ENCODE assay signal across 8 mouse cellular contexts in genomic region chr4:150087890-150088530, GRCm38 (mm10). TPM values are rescaled to one million over a fixed set of nuclear protein-coding genes. Genes with fewer than 3 reads are reported as not detected.
DNase-seq lines count a peak whose midpoint lies in the region; ATAC-seq and TF ChIP-seq lines count a peak whose summit lies in the region.

No protein-coding gene starts in this region.

- no peak overlapping the region for H3K27ac ChIP-seq in CH12.LX (ENCODE audit: insufficient read depth, low read depth)
- peak overlapping the region; percentile 71 to 87 for H3K27ac ChIP-seq in heart, embryonic 14.5 days (replicated peaks in 1 of 2; ENCODE audit: control insufficient read depth in 1 of 2, insufficient read depth in 1 of 2, low read depth in 2 of 2, low read length in 2 of 2)
- H3K27ac ChIP-seq in liver, postnatal 0 days (ENCODE audit: low read depth) = peak overlapping the region; percentile 64

- 13% methylated on average over 29 of the region's 29 CpGs for WGBS in heart, embryonic 14.5 days
- WGBS in liver, postnatal 0 days (ENCODE audit: insufficient replicate concordance) = 19% methylated on average over 29 of the region's 29 CpGs

- no peak for ATAC-seq in heart, embryonic 14.5 days (ENCODE audit: insufficient number of reproducible peaks, insufficient read depth, low FRiP score, low read depth)
- no peak for ATAC-seq in liver, postnatal 0 days

- H3K4me1 ChIP-seq in CH12.LX (ENCODE audit: control insufficient read depth in 1 of 2, insufficient read depth in 2 of 2) = peaks cover 8 to 43% of the 10 kb centered on the region in 2 experiments
- peaks cover 17 to 30% of the 10 kb centered on the region in 2 experiments for H3K4me1 ChIP-seq in heart, embryonic 14.5 days (ENCODE audit: control insufficient read depth in 2 of 2, insufficient read depth in 2 of 2, low read length in 2 of 2)
- H3K4me1 ChIP-seq in liver, postnatal 0 days (ENCODE audit: insufficient read depth) = peaks cover 14% of the 10 kb centered on the region

- peaks cover 8% of the 10 kb centered on the region for H3K9me3 ChIP-seq in CH12.LX (replicated peaks; ENCODE audit: low read length)
- no peaks in the 10 kb centered on the region for H3K9me3 ChIP-seq in heart, embryonic 14.5 days (ENCODE audit: control insufficient read depth, low read length)
- no peaks in the 10 kb centered on the region for H3K9me3 ChIP-seq in liver, postnatal 0 days (ENCODE audit: low read length)

- in situ Hi-C loops in CH12.LX (cut with MboI; ENCODE audit: low pct_ligation_motif_present, low pct_unique_long_range_greater_than_20kb, low sequenced_read_pairs) = no loop called here

- H3K4me2 ChIP-seq in CH12.LX (ENCODE audit: insufficient read depth, low read depth, poor library complexity, severe bottlenecking) = peak overlapping the region; percentile 72
- peak overlapping the region; percentile 96 for H3K4me2 ChIP-seq in heart, embryonic 14.5 days (ENCODE audit: low read length)
- peak overlapping the region; percentile 88 for H3K4me2 ChIP-seq in liver, postnatal 0 days (ENCODE audit: low read depth, low read length)

- dilution Hi-C loops in CH12.LX (cut with MboI; ENCODE audit: extremely low pct_ligation_motif_present, extremely low pct_unique_long_range_greater_than_20kb, low sequenced_read_pairs) = no loop called here

- no peak for TF ChIP-seq POLR2A in CH12.LX (IDR thresholded peaks at IDR 0.05; ENCODE audit: low read depth, low read length)

- H3K27me3 ChIP-seq in CH12.LX (replicated peaks) = no peaks in the 10 kb centered on the region
- no peaks in the 10 kb centered on the region for H3K27me3 ChIP-seq in heart, embryonic 14.5 days (ENCODE audit: control insufficient read depth, insufficient read depth, low read length)
- H3K27me3 ChIP-seq in liver, postnatal 0 days (ENCODE audit: insufficient read depth, low read length) = no peaks in the 10 kb centered on the region

- peak overlapping the region; percentile 26; the same call in 1 of the 2 replicates for H3K9ac ChIP-seq in CH12.LX (ENCODE audit: insufficient read depth, low read depth)
- peak overlapping the region; percentile 85 for H3K9ac ChIP-seq in heart, embryonic 14.5 days (ENCODE audit: low read length)
- H3K9ac ChIP-seq in liver, postnatal 0 days (replicated peaks) = peak overlapping the region; percentile 62

- H3K36me3 ChIP-seq in CH12.LX (replicated peaks in 1 of 2; ENCODE audit: control insufficient read depth in 1 of 2, insufficient read depth in 1 of 2, low read length in 1 of 2) = peaks cover 0 to 30% of the 10 kb centered on the region in 2 experiments
- no peaks in the 10 kb centered on the region; the same call in 1 of the 2 replicates for H3K36me3 ChIP-seq in heart, embryonic 14.5 days (ENCODE audit: control insufficient read depth, insufficient read depth, low read length)
- no peaks in the 10 kb centered on the region for H3K36me3 ChIP-seq in liver, postnatal 0 days (replicated peaks; ENCODE audit: insufficient read depth, low read length)

- H3K4me3 ChIP-seq in CH12.LX (replicated peaks in 1 of 3; ENCODE audit: low read depth in 2 of 3, low read length in 2 of 3, poor library complexity in 1 of 3) = peak overlapping the region; percentile 42 to 78 (median 64)
- H3K4me3 ChIP-seq in heart, embryonic 14.5 days (ENCODE audit: control insufficient read depth in 1 of 2, insufficient read depth in 1 of 2, low read depth in 1 of 2, low read length in 2 of 2) = peak overlapping the region; percentile 66 to 71
- H3K4me3 ChIP-seq in liver, postnatal 0 days (ENCODE audit: low read depth, low read length) = peak overlapping the region; percentile 59

- no peaks in the 10 kb centered on the region for H3K79me2 ChIP-seq in CH12.LX (replicated peaks; ENCODE audit: control insufficient read depth, extremely low read depth, insufficient read depth, poor library complexity, severe bottlenecking)

- TF ChIP-seq RAD21 in CH12.LX (IDR thresholded peaks at IDR 0.05; ENCODE audit: low read depth, low read length) = no peak

- TF ChIP-seq CTCF in CH12.LX (conservative IDR thresholded peaks at IDR 0.05 in 1 of 2, IDR thresholded peaks at IDR 0.05 in 1 of 2; ENCODE audit: low read depth in 2 of 2, low read length in 2 of 2) = no peak
- TF ChIP-seq CTCF in liver, postnatal 0 days (IDR thresholded peaks at IDR 0.05; ENCODE audit: low read depth) = no peak

- peak; percentile 52 for DNase-seq in cerebellum, adult 9-10 months
- no peak for DNase-seq in cerebellum, adult 8-10 months
- DNase-seq in CH12.LX (ENCODE audit: extremely low read depth) = no peak
- DNase-seq in liver, postnatal 0 days = no peak
- no peak for DNase-seq in yolk sac, embryonic 10.5 days (ENCODE audit: low spot score)
- no peak for DNase-seq in Muller cell, postnatal 12 days (ENCODE audit: inconsistent ontology term)
- no peak for DNase-seq in kidney, adult 9 months

- no peak for TF ChIP-seq EP300 in CH12.LX (IDR thresholded peaks at IDR 0.05; ENCODE audit: low read length)
- TF ChIP-seq EP300 in liver, postnatal 0 days (IDR thresholded peaks at IDR 0.05; ENCODE audit: low read depth) = no peak

TF ChIP-seq in CH12.LX, 34 proteins besides CTCF, POLR2A, EP300 and RAD21:
- TF ChIP-seq ETS1 (conservative IDR thresholded peaks at IDR 0.05; ENCODE audit: low read depth, low read length) = no peak
- no peak for TF ChIP-seq MYC (IDR thresholded peaks at IDR 0.05; ENCODE audit: low read depth, low read length)
- TF ChIP-seq JUN (IDR thresholded peaks at IDR 0.05; ENCODE audit: insufficient read depth, low read depth, low read length) = no peak
- TF ChIP-seq MEF2A (IDR thresholded peaks at IDR 0.05; ENCODE audit: borderline replicate concordance, low read depth, low read length) = no peak
- TF ChIP-seq MAZ (IDR thresholded peaks at IDR 0.05; ENCODE audit: low read depth, low read length) = no peak
- no peak for TF ChIP-seq TCF12 (IDR thresholded peaks at IDR 0.05; ENCODE audit: low read depth, low read length)
- TF ChIP-seq MXI1 (IDR thresholded peaks at IDR 0.05; ENCODE audit: low read depth, low read length) = no peak
- no peak for TF ChIP-seq ZNF384 (IDR thresholded peaks at IDR 0.05; ENCODE audit: low read depth, low read length)
- TF ChIP-seq GABPA (IDR thresholded peaks at IDR 0.05; ENCODE audit: insufficient replicate concordance, low read depth, low read length) = no peak
- no peak for TF ChIP-seq CHD2 (IDR thresholded peaks at IDR 0.05; ENCODE audit: low read length)
- no peak for TF ChIP-seq NRF1 (IDR thresholded peaks at IDR 0.05; ENCODE audit: low read depth, low read length)
- TF ChIP-seq CHD1 (IDR thresholded peaks at IDR 0.05; ENCODE audit: low read depth, low read length) = no peak
- TF ChIP-seq POLR2AphosphoS2 (IDR thresholded peaks at IDR 0.05; ENCODE audit: low read depth, low read length) = no peak
- TF ChIP-seq IRF4 (IDR thresholded peaks at IDR 0.05; ENCODE audit: low read depth, low read length) = no peak

RNA-seq across cellular contexts. Expression of gene Gpr157, which starts 0.8 kb away (rescaled TPM):
- total RNA-seq in CH12.LX (2012; rRNA removed) (1.3 and 2.8 TPM in 2 replicates), CH12.LX (2014; rRNA removed) (2.3 and 2.6 TPM in 2 replicates)
- 3.1 and 3.5 TPM in 2 replicates for polyA plus RNA-seq in CH12.LX (2012; ENCODE audit: insufficient read length, low read depth)
- 2.2 TPM in 2 replicates for polyA plus RNA-seq in heart, embryonic 14.5 days (2014; fragmentation: Nextera tagmentation; extraction: Ambion mirVana)
- polyA plus RNA-seq in liver, postnatal 0 days (2015; fragmentation: Nextera tagmentation; extraction: Ambion mirVana) = 0.33 and 0.38 TPM in 2 replicates

RNA-seq across cellular contexts. Expression of gene Slc2a5, which starts 31.1 kb away (rescaled TPM):
- total RNA-seq in CH12.LX (2012; rRNA removed) = 0.38 and 1.4 TPM in 2 replicates
- 0.70 and 0.81 TPM in 2 replicates for total RNA-seq in CH12.LX (2014; rRNA removed)
- 1.1 and 1.5 TPM in 2 replicates for polyA plus RNA-seq in CH12.LX (2012; ENCODE audit: insufficient read length, low read depth)
- polyA plus RNA-seq in heart, embryonic 14.5 days (2014; fragmentation: Nextera tagmentation; extraction: Ambion mirVana) = 1.1 and 1.4 TPM in 2 replicates
- polyA plus RNA-seq in liver, postnatal 0 days (2015; fragmentation: Nextera tagmentation; extraction: Ambion mirVana) = 0.16 and 0.22 TPM in 2 replicates

Comparison
In these comparisons a context has a peak if more than half of its experiments do, and no peak if none do; other contexts are left out.
1. H3K9ac ChIP-seq: peak in every context shown above with its lines; median percentile 85 in heart, embryonic 14.5 days; 62 in liver, postnatal 0 days; 26 in CH12.LX.